Mouse (Mus musculus) ES-E14 (cell line): Measurements from ENCODE around the gene Stx2.

ENCODE experiments used
- CHD2 ChIP-seq: IDR thresholded peaks from 2 replicates; pipeline ENCODE4 v1.6.1; 2014; ENCODE audit warnings: mild to moderate bottlenecking, low read depth, low read length, inconsistent platforms
- HCFC1 ChIP-seq: IDR thresholded peaks from 2 replicates; pipeline ENCODE4 v1.6.1; 2012; ENCODE audit warnings: low read length, inconsistent platforms, borderline replicate concordance; ENCODE audit not compliant: insufficient read depth
- MAFK ChIP-seq: IDR thresholded peaks from 2 replicates; pipeline ENCODE4 v1.6.1; 2014; ENCODE audit warnings: mild to moderate bottlenecking, low read depth, low read length, inconsistent platforms; ENCODE audit not compliant: insufficient read depth
- ZC3H11A ChIP-seq: IDR thresholded peaks from 2 replicates; pipeline ENCODE4 v1.6.1; 2012; ENCODE audit warnings: low read depth, mild to moderate bottlenecking, inconsistent platforms, low read length, borderline replicate concordance
- ZNF384 ChIP-seq: IDR thresholded peaks from 2 replicates; pipeline ENCODE4 v1.6.1; 2012; ENCODE audit warnings: low read depth, low read length, inconsistent platforms

DNA sequence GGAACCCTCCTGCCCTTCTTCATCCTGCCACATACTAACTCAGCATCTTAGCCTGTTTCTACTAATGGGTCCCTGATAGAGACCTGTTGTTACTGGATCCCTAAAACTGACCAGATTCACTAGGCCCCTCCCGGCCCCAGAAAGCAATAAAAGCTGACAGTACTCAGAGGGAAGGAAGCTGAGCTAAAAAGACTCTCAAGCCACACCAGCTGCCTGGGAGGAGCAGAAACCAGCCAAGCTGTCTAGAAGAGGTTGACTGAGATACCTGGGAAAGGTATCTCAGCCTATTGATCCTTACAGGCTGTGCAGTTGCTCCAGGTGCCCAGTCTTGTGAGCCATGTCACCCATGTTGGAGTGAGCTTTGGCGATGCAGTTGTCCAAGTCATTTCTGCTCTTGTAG lies 17.4 kb upstream of the Stx2 start:
- no peak for TF ChIP-seq ZNF384
- TF ChIP-seq MAFK = no peak
- TF ChIP-seq CHD2 = no peak
- TF ChIP-seq HCFC1 = no peak
- no peak for TF ChIP-seq ZC3H11A
